Mouse (Mus musculus) heart, embryonic 16.5 days (tissue): ENCODE measurements around the gene Ing4. TPM values are rescaled to one million over a fixed set of nuclear protein-coding genes. Genes with fewer than 3 reads are reported as not detected.
"Not testable (repeated sequence)": the region's sequence is repeated elsewhere in the genome, so short reads cannot be mapped to it uniquely, and the experiment has no call there.

Experiments
- ATAC-seq: fragments of 200-750 bp; cut with Nextera tagmentation; replicated peaks from 2 replicates; pipeline ENCODE4 v1.8.0; 2017; ENCODE audit warnings: moderate number of reproducible peaks; ENCODE audit not compliant: insufficient read depth, low FRiP score; ENCODE audit errors: extremely low read depth
- H3K27ac ChIP-seq: fragments of 300-500 bp; sonication (generic); 2 replicates; pipeline ENCODE4 v1.5.1; 2014; ENCODE audit warnings: mild to moderate bottlenecking, low read length, control low read depth, moderate library complexity
- H3K27me3 ChIP-seq: fragments of 300-500 bp; sonication (generic); 2 replicates; pipeline ENCODE4 v1.6.1; 2014; ENCODE audit warnings: low read length, mixed read lengths; ENCODE audit not compliant: control insufficient read depth, insufficient read depth
- H3K36me3 ChIP-seq: fragments of 300-500 bp; sonication (generic); 2 replicates; pipeline ENCODE4 v1.6.1; 2014; ENCODE audit not compliant: control insufficient read depth, insufficient read depth
- H3K4me1 ChIP-seq: fragments of 300-500 bp; sonication (generic); 2 replicates; pipeline ENCODE4 v1.6.1; 2014; ENCODE audit warnings: low read length, mixed read lengths; ENCODE audit not compliant: control insufficient read depth, insufficient read depth
- H3K4me2 ChIP-seq: fragments of 300-500 bp; sonication (generic); 2 replicates; pipeline ENCODE4 v1.6.1; 2014; ENCODE audit warnings: low read depth, mild to moderate bottlenecking, control low read depth, low read length
- H3K4me3 ChIP-seq: fragments of 300-500 bp; sonication (generic); 2 replicates; pipeline ENCODE4 v1.5.1; 2014; ENCODE audit warnings: mild to moderate bottlenecking, control low read depth, low read length
- H3K9ac ChIP-seq: fragments of 300-500 bp; sonication (generic); 2 replicates; pipeline ENCODE4 v1.6.1; 2014; ENCODE audit warnings: low read length, control low read depth
- H3K9me3 ChIP-seq: fragments of 300-500 bp; sonication (generic); replicated peaks from 2 replicates; pipeline ENCODE4 v1.6.1; 2016; ENCODE audit warnings: low read length; ENCODE audit not compliant: control insufficient read depth
- WGBS: fragments of 180-500 bp; shearing (Covaris S2); extraction: QIAGEN DNeasy Blood & Tissue Kit; methylation state at CpG from one replicate; pipeline ENCODE4 v1.1.7; 2014; 5-methylcytosine and 5-hydroxymethylcytosine counted together
- polyA plus RNA-seq: library from polyadenylated mRNA; unstranded; fragments of >200 nt; fragmentation: Nextera tagmentation; extraction: Ambion mirVana; gene quantifications from 2 replicates; pipeline ENCODE4 v1.2.1, GENCODE M21; 2015

Gene Ing4
- polyA plus RNA-seq, 1 experiment from 2014 or later: 77.5 TPM

GRCm38 (mm10) chr6:125051237-125051636, 11.7 kb downstream of the Ing4 start:
- no peak overlapping the region for H3K4me2 ChIP-seq
- H3K27ac ChIP-seq: no peak overlapping the region
- no peak for ATAC-seq
- no peak overlapping the region for H3K9ac ChIP-seq
- no peak overlapping the region for H3K4me3 ChIP-seq
- H3K4me1 ChIP-seq: no peaks in the 10 kb centered on the region
- no peaks in the 10 kb centered on the region for H3K9me3 ChIP-seq
- peaks cover 50% of the 10 kb centered on the region for H3K36me3 ChIP-seq
- no peaks in the 10 kb centered on the region for H3K27me3 ChIP-seq
- 57% methylated on average over 5 of the region's 5 CpGs for WGBS

GRCm38 (mm10) chr6:125061493-125061892, 21.9 kb downstream of the Ing4 start:
- Histone ChIP-seq H3K4me3 (no peak overlapping the region), H3K9me3 (no peaks in the 10 kb centered on the region), H3K36me3 (no peaks in the 10 kb centered on the region), H3K27ac (no peak overlapping the region), H3K27me3 (no peaks in the 10 kb centered on the region; the same call in 1 of the 2 replicates), H3K4me1 (peaks cover 10% of the 10 kb centered on the region), H3K4me2 (no peak overlapping the region), H3K9ac (no peak overlapping the region)
- 16% methylated on average over 6 of the region's 6 CpGs for WGBS
- ATAC-seq: no peak

- H3K9ac ChIP-seq: no peak overlapping the region
- 81% methylated on average over 5 of the region's 5 CpGs for WGBS
- no peak overlapping the region for H3K4me3 ChIP-seq
- no peak for ATAC-seq
- no peak overlapping the region for H3K27ac ChIP-seq
- no peaks in the 10 kb centered on the region; the same call in 1 of the 2 replicates for H3K27me3 ChIP-seq
- H3K4me1 ChIP-seq: peaks cover 10% of the 10 kb centered on the region
- no peaks in the 10 kb centered on the region for H3K36me3 ChIP-seq
- no peaks in the 10 kb centered on the region for H3K9me3 ChIP-seq
- H3K4me2 ChIP-seq: no peak overlapping the region
These were observed 23.0 kb downstream of the Ing4 start for GRCm38 (mm10) chr6:125062511-125062910.

GRCm38 (mm10) chr6:125063906-125064305, 24.3 kb downstream of the Ing4 start:
- Histone ChIP-seq H3K36me3 (no peaks in the 10 kb centered on the region), H3K27ac (no peak overlapping the region), H3K9ac (no peak overlapping the region), H3K4me1 (peaks cover 10% of the 10 kb centered on the region), H3K27me3 (no peaks in the 10 kb centered on the region; the same call in 1 of the 2 replicates), H3K4me3 (no peak overlapping the region), H3K9me3 (no peaks in the 10 kb centered on the region), H3K4me2 (no peak overlapping the region)
- no peak for ATAC-seq
- 79% methylated on average over 6 of the region's 6 CpGs for WGBS

- not testable (repeated sequence) for ATAC-seq, H3K27ac ChIP-seq, H3K27me3 ChIP-seq, H3K4me2 ChIP-seq, H3K9ac ChIP-seq, H3K9me3 ChIP-seq, H3K36me3 ChIP-seq, H3K4me3 ChIP-seq
- no CpG with 5 or more reads among the region's 1 CpGs for WGBS
- peaks cover 10% of the 10 kb centered on the region for H3K4me1 ChIP-seq
These were observed 25.7 kb downstream of the Ing4 start for GRCm38 (mm10) chr6:125065223-125065622.

GRCm38 (mm10) chr6:125067571-125067995, 28.0 kb downstream of the Ing4 start, which contains the start of gene Lpar5:
Lpar5 (plus strand) TSS chr6:125067920.
- no peak within 1 kb of the TSS for H3K4me3 ChIP-seq
- H3K4me2 ChIP-seq: no peak within 1 kb of the TSS
- no peak for ATAC-seq
- no peaks in the 10 kb centered on the region for H3K27me3 ChIP-seq
- no peaks in the 10 kb centered on the region for H3K4me1 ChIP-seq
- no peak within 1 kb of the TSS for H3K9ac ChIP-seq
- H3K9me3 ChIP-seq: no peaks in the 10 kb centered on the region
- H3K27ac ChIP-seq: no peak within 1 kb of the TSS
- H3K36me3 ChIP-seq: no peaks in the 10 kb centered on the region
- 41% methylated on average over 8 of the region's 8 CpGs for WGBS

GRCm38 (mm10) chr6:125071170-125071895, 31.8 kb downstream of the Ing4 start:
- Histone ChIP-seq H3K4me3 (peak overlapping the region; percentile 2; the same call in 1 of the 2 replicates), H3K4me2 (peak overlapping the region; percentile 19; the same call in 1 of the 2 replicates), H3K4me1 (no peaks in the 10 kb centered on the region), H3K9ac (no peak overlapping the region), H3K36me3 (no peaks in the 10 kb centered on the region), H3K27me3 (no peaks in the 10 kb centered on the region), H3K9me3 (no peaks in the 10 kb centered on the region), H3K27ac (peak overlapping the region; percentile 33; the same call in 1 of the 2 replicates)
- WGBS: 75% methylated on average over 18 of the region's 18 CpGs
- ATAC-seq: peak; percentile 52

GRCm38 (mm10) chr6:125071896-125072279, 32.3 kb downstream of the Ing4 start:
- Histone ChIP-seq H3K4me1 (no peaks in the 10 kb centered on the region), H3K9ac (no peak overlapping the region; the same call in 1 of the 2 replicates), H3K4me3 (peak overlapping the region; percentile 2; the same call in 1 of the 2 replicates), H3K27me3 (no peaks in the 10 kb centered on the region), H3K9me3 (no peaks in the 10 kb centered on the region), H3K36me3 (no peaks in the 10 kb centered on the region), H3K27ac (peak overlapping the region; percentile 56; the same call in 1 of the 2 replicates), H3K4me2 (peak overlapping the region; percentile 19; the same call in 1 of the 2 replicates)
- ATAC-seq: peak; percentile 34; the same call in 1 of the 2 replicates
- 25% methylated on average over 2 of the region's 2 CpGs for WGBS

GRCm38 (mm10) chr6:125073825-125074224, 34.3 kb downstream of the Ing4 start:
- Histone ChIP-seq H3K4me3 (no peak overlapping the region), H3K27me3 (no peaks in the 10 kb centered on the region), H3K36me3 (no peaks in the 10 kb centered on the region), H3K27ac (no peak overlapping the region), H3K4me2 (no peak overlapping the region), H3K4me1 (no peaks in the 10 kb centered on the region), H3K9me3 (no peaks in the 10 kb centered on the region), H3K9ac (no peak overlapping the region)
- 62% methylated on average over 8 of the region's 8 CpGs for WGBS
- no peak for ATAC-seq
